Mouse (Mus musculus): ENCODE results near the gene 1600002K03Rik. TPM values are rescaled to one million over a fixed set of nuclear protein-coding genes. Genes with fewer than 3 reads are reported as not detected.

Gene 1600002K03Rik
- total and polyA plus RNA-seq, 2 experiments: 5.1 to 10.0 TPM

GRCm38 (mm10) chr10:80154384-80154783 lies 18.4 kb upstream of the 1600002K03Rik start:
- no peak overlapping the region for H3K4me3 ChIP-seq (ENCODE audit: insufficient read depth, low read depth, low read length)
- 87% methylated on average over 7 of the region's 7 CpGs for WGBS
- no peaks in the 10 kb centered on the region for H3K27me3 ChIP-seq (ENCODE audit: control insufficient read depth, insufficient read depth, low read length)
- H3K9ac ChIP-seq (ENCODE audit: low read depth, low read length): peak overlapping the region; percentile 57
- peak overlapping the region; percentile 43 for H3K27ac ChIP-seq (replicated peaks; ENCODE audit: insufficient read depth, low read depth, low read length)
- H3K4me1 ChIP-seq (ENCODE audit: control insufficient read depth, insufficient read depth, low read length): peaks cover 32% of the 10 kb centered on the region
- TF ChIP-seq POLR2A (IDR thresholded peaks at IDR 0.05; ENCODE audit: extremely low read depth, insufficient read depth, low read length) (no peak), CTCF (IDR thresholded peaks at IDR 0.05; ENCODE audit: low read depth, low read length) (no peak)
- H3K36me3 ChIP-seq (ENCODE audit: control insufficient read depth, insufficient read depth, low read length): peaks cover 27% of the 10 kb centered on the region
- DNase-seq (ENCODE audit: extremely low read depth, low read depth, low spot score): no peak
- H3K79me2 ChIP-seq (ENCODE audit: control insufficient read depth, insufficient read depth, low read length): peaks cover 29% of the 10 kb centered on the region

- Histone ChIP-seq H3K79me2 (ENCODE audit: control insufficient read depth, insufficient read depth, low read length) (peaks cover 22% of the 10 kb centered on the region), H3K27ac (replicated peaks; ENCODE audit: insufficient read depth, low read depth, low read length) (no peak overlapping the region), H3K36me3 (ENCODE audit: control insufficient read depth, insufficient read depth, low read length) (peaks cover 27% of the 10 kb centered on the region), H3K27me3 (ENCODE audit: control insufficient read depth, insufficient read depth, low read length) (no peaks in the 10 kb centered on the region), H3K4me3 (ENCODE audit: insufficient read depth, low read depth, low read length) (no peak overlapping the region), H3K9ac (ENCODE audit: low read depth, low read length) (no peak overlapping the region), H3K4me1 (ENCODE audit: control insufficient read depth, insufficient read depth, low read length) (peaks cover 36% of the 10 kb centered on the region)
- DNase-seq (ENCODE audit: extremely low read depth, low read depth, low spot score): no peak
- TF ChIP-seq POLR2A (IDR thresholded peaks at IDR 0.05; ENCODE audit: extremely low read depth, insufficient read depth, low read length) (no peak), CTCF (IDR thresholded peaks at IDR 0.05; ENCODE audit: low read depth, low read length) (no peak)
- 48% methylated on average over 1 of the region's 1 CpGs for WGBS
These were observed 17.5 kb upstream of the 1600002K03Rik start for GRCm38 (mm10) chr10:80155277-80155676.

DNA sequence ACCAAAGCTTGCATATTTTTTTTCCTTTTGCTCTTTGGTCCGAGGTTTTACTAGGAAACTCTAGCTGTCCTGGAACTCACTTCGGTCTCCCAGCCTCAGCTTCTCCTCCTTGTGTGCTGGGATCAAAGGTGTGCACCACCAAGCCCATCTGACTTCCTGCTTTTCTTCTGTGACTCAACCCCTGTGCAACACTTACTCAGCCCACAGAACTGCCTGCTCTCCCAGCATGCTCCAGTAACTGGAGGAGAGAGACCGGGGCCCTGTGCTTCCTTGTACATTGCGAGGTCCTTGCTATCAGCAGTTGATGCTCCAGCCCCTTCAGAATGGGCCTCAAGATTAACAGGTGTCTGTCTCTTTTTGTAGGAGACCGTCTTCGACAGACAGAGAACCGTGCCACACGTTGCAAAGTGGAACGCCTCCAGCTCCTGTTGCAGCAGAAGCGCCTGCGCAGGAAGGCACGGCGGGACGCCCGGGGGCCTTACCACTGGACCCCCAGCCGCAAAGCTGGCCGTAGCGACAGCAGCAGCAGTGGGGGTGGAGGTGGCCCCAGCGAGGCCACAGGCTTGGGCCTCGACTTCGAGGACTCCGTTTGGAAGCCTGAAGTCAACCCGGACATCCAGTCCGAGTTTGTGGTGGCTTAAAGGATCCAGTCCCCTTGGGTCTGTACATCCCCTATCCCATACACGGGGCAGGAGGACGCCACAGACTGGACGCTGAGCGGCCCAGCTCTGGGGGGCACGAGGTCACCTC lies 16.6 kb upstream of the 1600002K03Rik start:
- no peak overlapping the region; the same call in 1 of the 2 replicates for H3K27ac ChIP-seq (replicated peaks; ENCODE audit: insufficient read depth, low read depth, low read length)
- peaks cover 13% of the 10 kb centered on the region for H3K79me2 ChIP-seq (ENCODE audit: control insufficient read depth, insufficient read depth, low read length)
- peaks cover 41% of the 10 kb centered on the region for H3K4me1 ChIP-seq (ENCODE audit: control insufficient read depth, insufficient read depth, low read length)
- peaks cover 27% of the 10 kb centered on the region for H3K36me3 ChIP-seq (ENCODE audit: control insufficient read depth, insufficient read depth, low read length)
- WGBS: 76% methylated on average over 29 of the region's 29 CpGs
- H3K27me3 ChIP-seq (ENCODE audit: control insufficient read depth, insufficient read depth, low read length): no peaks in the 10 kb centered on the region
- no peak for TF ChIP-seq CTCF (IDR thresholded peaks at IDR 0.05; ENCODE audit: low read depth, low read length)
- no peak for TF ChIP-seq POLR2A (IDR thresholded peaks at IDR 0.05; ENCODE audit: extremely low read depth, insufficient read depth, low read length)
- DNase-seq (ENCODE audit: extremely low read depth, low read depth, low spot score): no peak
- no peak overlapping the region for H3K9ac ChIP-seq (ENCODE audit: low read depth, low read length)
- H3K4me3 ChIP-seq (ENCODE audit: insufficient read depth, low read depth, low read length): no peak overlapping the region

DNA sequence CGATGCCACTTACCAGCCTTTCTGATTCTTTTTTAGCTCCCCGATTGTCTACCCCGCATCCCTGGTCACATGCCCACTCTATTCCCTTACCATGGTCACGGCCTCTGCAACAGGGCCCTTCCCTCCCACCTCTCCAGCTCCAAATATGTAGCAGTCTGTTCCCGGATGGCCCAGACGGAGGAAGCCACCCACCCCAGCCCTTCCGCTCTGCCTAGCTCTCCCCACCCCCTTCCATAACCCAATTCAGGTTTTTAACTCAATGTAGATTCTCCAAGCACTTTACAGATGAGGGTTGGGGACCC lies 16.0 kb upstream of the 1600002K03Rik start:
- H3K36me3 ChIP-seq (ENCODE audit: control insufficient read depth, insufficient read depth, low read length): peaks cover 27% of the 10 kb centered on the region
- H3K27ac ChIP-seq (replicated peaks; ENCODE audit: insufficient read depth, low read depth, low read length): no peak overlapping the region; the same call in 1 of the 2 replicates
- 68% methylated on average over 7 of the region's 7 CpGs for WGBS
- no peak overlapping the region for H3K9ac ChIP-seq (ENCODE audit: low read depth, low read length)
- peaks cover 8% of the 10 kb centered on the region; the same call in 1 of the 2 replicates for H3K79me2 ChIP-seq (ENCODE audit: control insufficient read depth, insufficient read depth, low read length)
- no peak for DNase-seq (ENCODE audit: extremely low read depth, low read depth, low spot score)
- peaks cover 44% of the 10 kb centered on the region for H3K4me1 ChIP-seq (ENCODE audit: control insufficient read depth, insufficient read depth, low read length)
- no peaks in the 10 kb centered on the region for H3K27me3 ChIP-seq (ENCODE audit: control insufficient read depth, insufficient read depth, low read length)
- H3K4me3 ChIP-seq (ENCODE audit: insufficient read depth, low read depth, low read length): no peak overlapping the region
- TF ChIP-seq POLR2A (IDR thresholded peaks at IDR 0.05; ENCODE audit: extremely low read depth, insufficient read depth, low read length) (no peak), CTCF (IDR thresholded peaks at IDR 0.05; ENCODE audit: low read depth, low read length) (no peak)

- Histone ChIP-seq H3K79me2 (ENCODE audit: control insufficient read depth, insufficient read depth, low read length) (peaks cover 5% of the 10 kb centered on the region; the same call in 1 of the 2 replicates), H3K27ac (replicated peaks; ENCODE audit: insufficient read depth, low read depth, low read length) (0 out of 2 replicates have a peak overlapping the region, but pooled peaks have one; percentile 3), H3K4me1 (ENCODE audit: control insufficient read depth, insufficient read depth, low read length) (peaks cover 45% of the 10 kb centered on the region), H3K4me3 (ENCODE audit: insufficient read depth, low read depth, low read length) (no peak overlapping the region), H3K36me3 (ENCODE audit: control insufficient read depth, insufficient read depth, low read length) (peaks cover 27% of the 10 kb centered on the region), H3K27me3 (ENCODE audit: control insufficient read depth, insufficient read depth, low read length) (no peaks in the 10 kb centered on the region), H3K9ac (ENCODE audit: low read depth, low read length) (no peak overlapping the region)
- WGBS: 69% methylated on average over 15 of the region's 15 CpGs
- DNase-seq (ENCODE audit: extremely low read depth, low read depth, low spot score): no peak
- TF ChIP-seq POLR2A (IDR thresholded peaks at IDR 0.05; ENCODE audit: extremely low read depth, insufficient read depth, low read length) (no peak), CTCF (IDR thresholded peaks at IDR 0.05; ENCODE audit: low read depth, low read length) (no peak)
These were observed 15.4 kb upstream of the 1600002K03Rik start for GRCm38 (mm10) chr10:80157141-80157929.

Measured in liver, adult 2 months (tissue).